Comparison of ENCODE assay signal across 7 mouse cellular contexts in the genomic region with DNA sequence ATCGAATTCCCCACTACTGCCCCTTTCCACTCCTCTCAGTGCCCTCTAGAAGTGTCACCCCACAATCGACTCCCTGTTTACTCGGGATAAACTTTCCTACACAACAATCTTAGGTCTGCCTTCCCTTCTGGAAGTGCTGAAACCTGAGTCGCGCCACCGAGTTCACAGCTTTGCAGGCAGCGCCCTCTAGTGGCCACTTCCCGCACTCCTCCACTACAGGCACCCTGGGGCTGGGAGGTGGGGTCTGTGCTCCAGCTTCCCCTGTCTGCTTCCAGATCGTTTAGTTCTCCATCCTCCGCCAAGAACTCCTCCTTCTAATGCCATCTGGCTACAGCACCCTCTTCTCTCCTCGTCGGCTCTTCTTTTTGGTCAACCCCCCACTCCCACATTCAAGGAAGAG. TPM values are rescaled to one million over a fixed set of nuclear protein-coding genes. Genes with fewer than 3 reads are reported as not detected.
DNase-seq lines count a peak whose midpoint lies in the region; ATAC-seq and TF ChIP-seq lines count a peak whose summit lies in the region.

No protein-coding gene starts in this region.

- no peaks in the 10 kb centered on the region for H3K36me3 ChIP-seq in intestine, postnatal 0 days (ENCODE audit: control insufficient read depth, insufficient read depth)
- no peaks in the 10 kb centered on the region for H3K36me3 ChIP-seq in limb, embryonic 10.5 days
- no peaks in the 10 kb centered on the region for H3K36me3 ChIP-seq in midbrain, embryonic 12.5 days

- H3K27me3 ChIP-seq in intestine, postnatal 0 days (replicated peaks; ENCODE audit: control insufficient read depth, insufficient read depth, low read length), result no peaks in the 10 kb centered on the region
- peaks cover 81% of the 10 kb centered on the region for H3K27me3 ChIP-seq in limb, embryonic 10.5 days (ENCODE audit: low read depth, poor library complexity, severe bottlenecking)
- H3K27me3 ChIP-seq in midbrain, embryonic 12.5 days, result peaks cover 51% of the 10 kb centered on the region

- peak; percentile 92 for ATAC-seq in granulocyte monocyte progenitor cell, adult 5-6 weeks (replicated peaks; ENCODE audit: poor library complexity, severe bottlenecking)
- no peak for ATAC-seq in intestine, postnatal 0 days
- peak; percentile 70; the same call in 1 of the 2 replicates for ATAC-seq in midbrain, embryonic 12.5 days (ENCODE audit: low FRiP score, low read depth)

- H3K4me3 ChIP-seq in intestine, postnatal 0 days (ENCODE audit: low read depth, low read length), result no peak overlapping the region
- peak overlapping the region; percentile 31; the same call in 1 of the 2 replicates for H3K4me3 ChIP-seq in limb, embryonic 10.5 days
- H3K4me3 ChIP-seq in midbrain, embryonic 12.5 days, result no peak overlapping the region

- H3K27ac ChIP-seq in intestine, postnatal 0 days (ENCODE audit: low read depth, low read length), result no peak overlapping the region
- H3K27ac ChIP-seq in limb, embryonic 10.5 days, result no peak overlapping the region
- H3K27ac ChIP-seq in midbrain, embryonic 12.5 days (replicated peaks), result no peak overlapping the region

- no peaks in the 10 kb centered on the region for H3K9me3 ChIP-seq in intestine, postnatal 0 days (ENCODE audit: control insufficient read depth)
- H3K9me3 ChIP-seq in limb, embryonic 10.5 days (replicated peaks), result no peaks in the 10 kb centered on the region
- H3K9me3 ChIP-seq in midbrain, embryonic 12.5 days, result no peaks in the 10 kb centered on the region

- no peaks in the 10 kb centered on the region for H3K4me1 ChIP-seq in intestine, postnatal 0 days (replicated peaks; ENCODE audit: control insufficient read depth, insufficient read depth, low read length)
- peaks cover 19% of the 10 kb centered on the region for H3K4me1 ChIP-seq in limb, embryonic 10.5 days
- no peaks in the 10 kb centered on the region for H3K4me1 ChIP-seq in midbrain, embryonic 12.5 days

- WGBS in intestine, postnatal 0 days, result 17% methylated on average over 12 of the region's 12 CpGs
- 9% methylated on average over 12 of the region's 12 CpGs for WGBS in limb, embryonic 10.5 days
- 15% methylated on average over 12 of the region's 12 CpGs for WGBS in midbrain, embryonic 12.5 days

- peak overlapping the region; percentile 48 for H3K4me2 ChIP-seq in intestine, postnatal 0 days (replicated peaks; ENCODE audit: low read depth)
- peak overlapping the region; percentile 38 for H3K4me2 ChIP-seq in midbrain, embryonic 12.5 days (replicated peaks)

- no peak overlapping the region for H3K9ac ChIP-seq in intestine, postnatal 0 days (ENCODE audit: low read depth, low read length)
- no peak overlapping the region for H3K9ac ChIP-seq in midbrain, embryonic 12.5 days (replicated peaks)

- TF ChIP-seq CTCF in intestine, postnatal 0 days (IDR thresholded peaks at IDR 0.05; ENCODE audit: low read depth), result peak; percentile 89

- DNase-seq in adrenal gland, adult 2 months, result peak; percentile 68
- peak; percentile 79 for DNase-seq in embryo, embryonic 11 days
- peak; percentile 86 for DNase-seq in limb, embryonic 10.5 days (ENCODE audit: low spot score)
- peak; percentile 40 for DNase-seq in skeletal muscle tissue, adult 2 months (ENCODE audit: low read depth, low spot score)

RNA-seq across cellular contexts. Expression of gene Rtl9, which starts 40.6 kb away (rescaled TPM):
- total RNA-seq in adrenal gland, adult 2 months (2021), result under 1 TPM; 0.10 to 0.12 TPM
- polyA plus RNA-seq in adrenal gland, adult 2 months (2012; rRNA removed), result 0.06 and 0.16 TPM in 2 replicates
- not detected in 2 replicates for total RNA-seq in granulocyte monocyte progenitor cell, adult 5-6 weeks (2014; fragmentation: Nextera tagmentation)
- not detected in 2 replicates for total RNA-seq in granulocyte monocyte progenitor cell, adult 5-6 weeks (2017)
- 0.09 and 0.12 TPM in 2 replicates for polyA plus RNA-seq in intestine, postnatal 0 days (2015; fragmentation: Nextera tagmentation; extraction: Ambion mirVana)
- polyA plus RNA-seq in limb, embryonic 10.5 days (2016; fragmentation: Nextera tagmentation; extraction: Ambion mirVana), result 0.54 and 0.55 TPM in 2 replicates
- 0.20 and 0.26 TPM in 2 replicates for polyA plus RNA-seq in midbrain, embryonic 12.5 days (2016; fragmentation: Nextera tagmentation; extraction: Ambion mirVana)
